Mouse (Mus musculus) ovary, adult 18-20 months (tissue): Measurements from ENCODE around the gene S100a6.

Source experiments
- DNase-seq: peaks from one replicate; pipeline ENCODE4 v3.0.0; 2022; ENCODE audit warnings: low spot score, mixed read lengths

The S100a6 gene

DNA sequence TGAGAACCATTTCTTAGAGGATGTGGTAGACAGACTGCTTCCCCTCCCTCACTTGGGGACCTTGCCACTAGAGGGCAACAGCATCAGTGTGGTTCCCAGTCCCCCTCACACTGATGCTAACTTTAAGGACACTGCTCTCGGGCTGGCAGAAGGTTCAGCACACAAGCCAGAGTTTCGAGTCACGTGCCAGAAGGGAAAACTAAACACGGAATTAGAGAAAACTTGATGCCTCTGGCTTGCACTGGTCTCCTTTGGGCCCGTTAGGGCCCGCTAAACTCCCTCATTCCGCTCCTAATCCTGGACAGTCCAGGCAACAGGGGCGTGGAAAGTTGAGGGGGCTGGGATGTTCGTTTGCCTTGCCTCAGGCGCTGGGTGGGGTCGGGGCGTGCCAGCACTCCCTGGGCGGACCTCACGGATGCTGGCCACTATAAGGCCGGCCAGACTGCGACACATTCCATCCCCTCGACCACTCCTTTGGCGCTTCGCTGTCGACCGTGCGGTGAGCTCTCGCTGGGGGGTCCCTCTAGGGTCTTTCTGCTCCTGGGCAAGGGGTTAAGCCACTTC, at the start of gene S100a6:
TSS of gene S100a6 (plus strand) at position 155 of the 564 bp plus-strand sequence.
- DNase-seq: no peak

DNA sequence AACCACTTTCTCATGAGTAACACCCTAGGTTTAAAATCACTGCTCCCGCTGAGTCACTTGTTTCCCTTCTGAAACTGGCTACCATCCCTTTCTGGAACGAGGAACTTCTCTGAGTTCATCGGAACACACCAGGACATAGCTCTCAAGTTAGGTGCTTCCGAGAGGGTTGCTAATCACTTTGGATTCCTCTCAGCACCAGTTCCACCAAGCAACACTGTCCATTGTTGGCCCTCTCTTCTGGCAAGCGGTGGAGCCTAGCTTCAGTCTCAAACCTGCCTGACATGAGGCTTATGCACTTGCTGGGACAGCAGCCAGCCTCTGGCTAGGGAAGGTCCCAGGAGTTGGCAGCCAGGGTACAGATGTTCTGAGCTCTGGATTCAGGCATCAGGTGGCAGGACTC, 38.0 kb upstream of the S100a6 start:
- DNase-seq: no peak

DNA sequence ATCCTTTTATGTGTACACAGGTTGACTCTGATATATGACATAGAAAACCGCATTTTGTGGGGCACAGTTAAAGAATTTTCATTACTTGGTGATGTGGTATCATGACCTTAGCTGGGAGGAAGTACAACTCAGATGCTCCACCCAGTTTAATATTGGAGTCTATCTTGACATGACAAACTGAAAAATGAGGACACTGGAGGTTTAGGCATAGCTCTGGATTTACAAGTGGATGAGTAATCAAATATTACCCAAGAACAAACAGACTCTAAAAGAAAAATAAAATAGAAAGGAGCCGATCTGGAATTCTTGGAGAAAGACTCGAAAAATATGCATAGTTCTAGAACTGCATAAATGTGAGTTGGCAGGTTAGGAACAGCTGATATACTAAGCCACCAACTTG, 37.4 kb upstream of the S100a6 start:
- DNase-seq: no peak

DNA sequence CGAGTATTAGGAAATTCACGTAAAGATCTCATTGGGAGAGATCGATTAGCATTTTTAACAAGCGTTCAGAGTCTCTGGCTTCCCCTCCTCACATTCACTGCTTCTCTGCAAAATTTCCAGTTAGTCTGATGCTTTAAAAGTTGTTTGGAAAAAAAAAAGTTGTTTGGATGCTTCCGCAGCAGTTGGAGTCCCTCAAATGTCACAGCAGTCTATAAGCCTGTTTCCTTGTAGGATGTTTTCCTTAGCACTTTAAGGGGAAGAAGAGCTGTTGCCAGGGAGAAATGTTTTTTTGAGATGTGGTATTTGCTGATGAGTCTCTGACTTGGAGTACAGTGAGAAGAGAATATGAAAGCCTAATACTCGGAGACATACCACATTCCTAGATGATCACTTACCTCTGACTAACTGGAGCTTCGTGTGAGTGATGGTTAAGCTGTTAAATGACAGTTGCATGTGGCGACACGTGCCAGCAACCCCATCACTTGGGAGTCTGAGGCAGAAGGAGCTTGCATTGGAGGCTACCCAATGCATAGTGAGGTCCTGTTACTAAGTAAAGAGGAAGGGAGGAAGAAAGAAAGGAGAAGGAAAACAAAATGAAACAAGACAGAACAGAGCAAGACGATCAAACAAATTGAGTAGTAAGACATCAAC, 36.2 kb upstream of the S100a6 start:
- no peak for DNase-seq

DNA sequence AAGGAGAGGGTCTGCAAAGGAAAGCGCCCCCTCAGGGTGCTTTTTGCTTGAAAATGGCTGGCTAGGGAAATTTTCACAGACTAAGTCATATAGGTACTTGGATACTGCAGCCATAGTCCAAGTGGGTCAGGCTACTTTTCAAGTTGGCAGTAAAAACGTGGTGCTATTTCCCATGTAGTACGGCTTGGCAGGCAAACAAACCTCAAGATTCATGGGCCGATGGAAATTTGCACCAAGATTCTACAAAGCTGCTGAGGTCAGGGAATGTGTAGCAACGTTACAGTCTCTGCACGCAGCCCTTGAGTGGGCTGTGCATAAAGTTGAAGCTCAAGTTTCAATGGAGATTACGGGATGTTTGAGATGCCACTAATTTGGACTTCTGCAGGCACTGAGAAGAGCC, 33.2 kb upstream of the S100a6 start:
- no peak for DNase-seq

DNA sequence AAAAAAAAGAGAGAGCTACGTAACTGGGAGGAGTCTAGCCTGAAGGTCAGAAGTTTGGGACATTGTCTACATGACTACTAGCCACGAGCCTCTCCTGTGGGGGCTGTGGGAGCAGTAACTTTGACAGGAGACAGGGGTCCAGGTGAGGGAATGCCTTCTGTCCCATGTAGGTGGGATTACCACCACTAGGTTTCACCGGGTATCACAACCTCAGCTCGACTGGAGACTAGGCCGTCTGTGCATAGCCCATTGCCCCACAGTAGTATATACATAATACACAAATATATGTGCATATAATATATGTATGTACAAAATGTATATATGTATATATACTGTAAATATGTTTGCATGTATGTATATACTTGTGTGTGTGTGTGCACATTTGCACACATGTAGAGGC, 31.5 kb upstream of the S100a6 start:
- DNase-seq: no peak

DNA sequence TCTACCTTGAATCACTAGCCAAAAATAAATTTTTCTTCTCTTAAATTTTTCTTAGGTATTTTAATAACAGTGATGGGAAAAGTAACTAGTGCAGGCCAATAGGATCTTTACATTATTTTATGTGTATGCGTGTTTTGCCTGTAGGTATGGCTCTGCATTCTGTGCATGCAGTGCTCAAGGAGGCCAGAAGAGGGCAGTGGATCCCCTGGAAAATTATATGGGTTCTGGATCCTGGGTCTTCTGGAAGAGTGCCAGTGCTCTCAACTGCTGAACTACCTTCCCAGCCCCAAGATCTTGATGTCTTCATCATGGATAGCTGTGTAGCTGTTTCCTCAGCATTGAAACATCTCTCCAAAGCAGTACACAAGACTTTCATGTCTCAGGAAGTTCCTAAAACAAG, 30.5 kb upstream of the S100a6 start:
- DNase-seq: no peak

DNA sequence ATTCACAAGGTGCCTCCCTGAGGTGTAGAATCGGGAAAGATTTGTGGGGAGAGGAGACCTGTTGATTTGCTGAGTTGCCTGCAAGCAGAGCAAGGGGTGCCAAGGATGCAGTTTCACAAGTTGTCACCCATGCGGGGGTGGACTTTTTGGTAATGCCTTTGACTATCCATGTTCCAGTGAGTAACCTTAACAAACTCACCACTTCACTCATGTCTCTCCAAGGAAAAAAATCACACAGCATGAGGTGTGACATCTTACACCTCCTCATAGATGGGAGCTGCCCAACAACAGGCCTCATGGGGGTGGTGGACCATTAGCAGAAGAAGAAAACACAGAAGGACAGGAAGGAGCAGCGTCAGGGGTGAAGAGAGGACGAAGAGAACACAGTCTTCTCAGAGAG, 30.1 kb upstream of the S100a6 start:
- DNase-seq: no peak

DNA sequence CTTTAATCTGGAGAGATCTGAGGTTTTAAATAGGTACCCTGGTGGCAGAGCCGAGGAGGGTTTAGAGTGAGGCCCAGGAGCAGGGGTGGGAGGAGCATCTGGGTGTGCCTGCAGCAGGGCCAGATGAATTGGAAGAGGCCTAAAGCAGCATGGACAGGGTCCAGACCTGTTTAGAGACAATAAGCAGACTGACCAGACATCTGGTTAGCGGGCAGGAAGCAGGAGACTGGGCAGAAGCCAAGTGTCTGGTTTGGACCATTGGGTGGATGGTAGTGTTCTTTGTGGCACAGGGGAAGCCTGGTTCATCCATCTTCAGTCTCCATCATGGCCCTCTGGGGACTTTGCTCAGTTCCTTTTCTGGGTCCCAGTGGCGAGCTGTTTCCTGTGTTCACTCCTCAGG, 28.8 kb upstream of the S100a6 start:
- DNase-seq: no peak

DNA sequence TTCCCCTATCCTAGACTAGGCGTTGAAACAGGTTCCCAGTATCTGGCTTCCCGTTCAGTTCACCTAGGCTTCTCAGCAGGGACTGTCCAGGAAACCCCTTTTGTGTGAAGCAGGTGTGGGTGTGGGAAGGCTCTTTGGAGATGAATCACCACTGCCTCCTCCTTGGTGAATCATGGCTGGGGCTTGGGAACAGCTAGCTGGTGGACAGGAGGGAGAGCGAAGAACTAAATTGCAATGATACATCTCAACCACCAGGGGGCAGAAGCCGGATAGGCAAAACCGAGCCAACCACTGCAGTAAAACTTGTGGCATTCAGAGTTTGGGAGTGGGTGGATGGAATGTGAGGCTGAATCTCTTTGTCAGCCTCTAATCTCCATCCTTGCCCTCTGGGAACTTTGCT, 27.1 kb upstream of the S100a6 start:
- DNase-seq: peak; percentile 44

DNA sequence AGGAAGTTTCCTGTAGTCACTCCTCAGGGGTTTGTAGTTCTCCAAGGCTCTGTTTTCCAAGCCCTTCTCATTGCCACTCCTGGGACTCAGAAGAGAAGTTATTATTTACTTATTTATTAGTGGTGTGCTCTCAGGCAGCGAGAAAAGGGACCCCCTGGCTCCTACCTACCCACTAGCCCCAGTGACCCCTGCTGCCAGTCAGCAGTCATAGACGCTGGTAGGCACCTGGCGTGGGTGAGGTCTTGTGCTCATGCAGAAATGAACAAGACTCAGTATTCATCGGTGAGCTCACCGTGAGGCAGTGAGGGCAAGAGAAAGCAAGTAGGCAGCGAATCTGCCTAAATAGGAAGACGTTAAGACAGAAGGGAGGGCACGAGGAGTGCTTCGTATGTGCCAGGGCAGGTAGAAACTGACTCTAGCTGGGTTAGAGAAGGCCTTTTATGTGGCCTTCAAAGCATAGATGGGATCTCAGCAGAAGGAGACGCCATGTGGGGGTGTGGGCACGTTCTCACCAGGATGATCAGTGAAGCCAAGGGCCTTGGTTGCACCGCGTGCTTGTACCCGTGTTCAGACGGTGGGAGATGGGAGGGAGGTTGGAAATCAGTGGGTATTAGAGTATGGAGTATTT, 26.6 kb upstream of the S100a6 start:
- DNase-seq: no peak

DNA sequence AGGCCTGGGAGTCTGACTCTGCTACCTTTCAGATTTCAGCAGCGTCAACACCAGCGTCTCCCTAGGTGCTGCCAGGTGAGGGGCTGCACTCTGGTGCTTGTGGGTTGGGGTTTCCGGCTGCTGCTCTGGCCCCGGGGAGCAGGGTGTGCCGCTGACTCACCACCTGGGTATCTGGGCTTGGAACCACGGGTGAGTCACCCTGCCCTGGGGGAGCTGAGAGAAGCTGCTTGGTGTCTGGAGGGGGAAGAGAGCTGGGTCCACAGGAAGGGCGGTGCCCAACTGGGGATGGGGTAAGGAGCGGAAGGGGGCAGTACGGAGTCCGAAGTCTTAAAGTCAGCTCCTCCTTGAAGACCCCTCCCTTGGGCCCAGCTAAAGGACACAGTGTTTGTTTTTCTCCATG, 25.8 kb upstream of the S100a6 start:
- DNase-seq: peak; percentile 76

DNA sequence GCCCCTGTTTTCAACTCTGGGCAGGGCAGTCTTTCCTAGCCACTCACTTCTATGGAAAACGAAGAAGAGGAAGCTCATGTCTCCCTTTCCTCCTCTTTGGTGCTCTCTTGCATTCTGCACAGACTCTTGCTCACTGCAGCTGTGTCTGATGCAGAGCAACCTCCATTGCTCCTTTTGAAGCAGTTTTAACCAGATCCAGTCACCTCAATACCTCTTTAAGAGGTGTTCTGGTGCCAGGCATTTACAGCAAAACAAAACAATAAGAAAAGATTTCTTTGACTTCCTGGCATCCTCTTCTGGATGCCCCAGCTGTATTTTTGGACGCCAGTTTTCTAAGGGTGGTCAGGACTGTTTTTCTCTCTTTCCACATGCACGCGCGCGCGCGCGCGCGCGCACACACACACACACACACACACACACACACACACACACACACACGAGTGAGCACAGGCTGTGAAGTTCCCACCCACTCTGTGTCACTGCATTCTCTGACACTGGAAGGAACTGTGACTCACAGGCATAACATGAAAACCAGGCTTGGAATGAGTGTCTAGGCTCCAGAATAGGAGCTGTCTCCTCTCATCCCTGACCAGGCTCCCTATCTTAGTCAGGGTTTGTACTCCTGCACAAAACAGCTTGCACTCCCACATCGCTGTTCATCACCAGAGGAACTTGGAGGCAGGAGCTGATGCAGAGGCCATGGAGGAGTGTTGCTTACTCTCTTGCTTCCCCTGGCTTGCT, 25.2 kb upstream of the S100a6 start:
- DNase-seq: no peak

DNA sequence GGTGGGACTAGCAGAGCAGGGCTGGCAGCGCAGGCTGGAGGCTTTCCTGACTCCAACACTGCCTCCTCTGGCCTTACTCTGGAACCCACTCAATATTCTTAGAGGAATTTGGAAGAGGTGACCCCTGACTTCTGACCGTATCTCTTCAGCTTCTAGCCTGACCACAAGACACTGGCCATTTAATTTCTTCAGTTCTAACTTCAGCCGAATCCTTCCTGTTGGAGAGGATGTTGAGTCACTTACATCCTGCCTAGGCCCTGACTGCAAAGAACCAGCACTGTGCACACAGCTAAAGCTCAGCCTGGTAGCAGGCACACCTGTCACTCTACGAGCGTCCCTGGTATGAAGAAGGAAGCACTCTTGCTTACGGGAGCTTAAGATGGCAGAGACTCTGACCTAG, 23.3 kb upstream of the S100a6 start:
- DNase-seq: no peak

DNA sequence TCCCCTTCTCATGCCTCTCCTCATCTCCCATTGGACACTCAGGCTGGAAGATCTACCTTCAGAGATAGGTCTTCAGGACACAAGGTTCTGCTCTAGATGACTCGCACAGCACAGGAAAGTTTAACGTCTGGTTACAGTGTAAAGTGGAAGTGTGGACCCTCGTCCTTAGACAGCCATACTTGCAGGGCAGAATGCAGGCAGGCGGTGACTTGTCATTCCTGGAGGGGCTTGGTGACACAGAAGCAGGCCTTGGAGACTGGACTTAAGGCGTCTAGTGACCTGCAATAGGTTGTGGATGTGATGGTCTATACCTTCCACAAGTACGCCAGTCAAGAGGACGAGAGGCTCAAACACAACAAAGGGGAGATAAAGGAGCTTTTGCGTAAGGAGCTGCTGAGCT, 22.7 kb upstream of the S100a6 start, which contains the start of gene S100a2:
TSS of gene S100a2 (plus strand) at position 301 of the 400 bp plus-strand sequence.
- DNase-seq: no peak

DNA sequence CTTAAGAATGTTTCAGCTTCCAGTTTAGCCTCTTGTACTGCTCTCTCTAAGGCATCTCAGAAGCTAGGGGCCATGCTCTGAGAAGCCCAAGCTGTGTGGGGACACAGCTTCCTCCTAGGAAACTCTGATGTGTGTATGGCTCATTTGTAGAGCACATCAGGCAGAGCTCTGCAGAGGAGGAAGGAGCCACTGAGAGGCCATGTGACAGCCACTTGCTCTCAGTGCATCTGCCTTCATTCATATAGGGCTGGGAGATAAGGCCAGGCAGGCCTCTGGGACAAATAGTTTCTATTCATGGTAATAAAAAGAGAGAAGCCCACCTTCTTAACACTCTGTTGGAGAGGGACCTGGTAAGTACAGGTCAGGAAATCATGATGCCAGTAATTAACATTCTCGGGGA, 18.2 kb upstream of the S100a6 start:
- DNase-seq: no peak

DNA sequence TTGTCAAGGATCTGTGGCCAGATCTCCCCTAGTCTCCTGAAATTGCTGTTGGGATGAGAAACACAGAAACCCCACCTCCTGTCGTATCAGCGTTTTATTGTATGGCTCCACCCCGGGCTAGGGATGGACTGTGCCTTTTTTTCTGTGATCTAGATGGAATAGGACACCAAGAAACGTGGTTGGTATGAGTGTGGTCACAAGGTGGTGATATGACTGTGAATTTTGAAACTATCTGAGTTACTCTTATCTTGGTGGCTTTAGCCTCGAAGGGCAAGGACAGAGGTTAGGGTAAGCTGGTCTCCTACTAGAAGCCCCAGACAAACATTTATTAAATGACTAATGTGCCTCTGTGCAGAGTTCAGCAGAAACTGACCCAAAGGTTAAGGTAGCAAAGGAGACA, 17.1 kb upstream of the S100a6 start:
- DNase-seq: no peak

DNA sequence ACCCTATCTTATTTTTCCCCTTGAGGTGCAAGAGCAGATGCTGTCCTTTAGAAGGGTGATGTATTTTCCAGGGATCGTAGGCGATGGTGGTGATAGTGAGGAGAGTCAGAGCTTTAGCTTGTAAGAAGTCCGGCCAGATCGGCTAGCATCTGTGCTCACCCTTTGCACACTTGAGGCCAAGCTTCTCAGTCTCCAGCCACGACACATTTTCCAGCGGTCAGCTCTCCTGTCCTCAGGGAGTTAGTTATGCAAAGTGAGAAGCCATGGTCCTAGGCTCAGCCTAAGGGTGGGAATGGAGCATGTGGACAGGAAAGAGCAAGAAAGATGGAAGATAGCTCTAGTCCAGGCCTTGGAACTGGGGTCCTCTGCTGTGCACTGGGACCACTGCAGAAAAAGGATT, 15.9 kb upstream of the S100a6 start:
- no peak for DNase-seq

DNA sequence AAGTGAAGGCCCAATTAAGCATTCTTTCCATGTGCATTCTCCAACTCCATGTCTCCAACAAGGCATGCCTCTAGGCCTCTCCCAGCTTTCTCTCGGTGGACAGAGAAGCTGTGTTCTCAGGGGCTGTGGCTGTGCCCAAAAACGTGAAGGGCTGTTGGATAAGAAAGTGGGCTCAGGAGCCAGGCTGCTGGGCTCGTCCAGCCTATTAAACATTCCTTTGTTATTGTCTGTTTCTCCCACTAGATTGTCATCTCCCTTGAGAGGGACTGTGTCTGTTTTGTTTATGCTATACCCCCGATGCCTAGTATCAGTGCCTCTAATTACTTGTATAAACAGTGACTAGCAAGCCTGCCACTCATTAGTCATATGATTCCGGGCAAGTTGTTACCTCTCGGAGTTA, 14.9 kb upstream of the S100a6 start:
- no peak for DNase-seq

DNA sequence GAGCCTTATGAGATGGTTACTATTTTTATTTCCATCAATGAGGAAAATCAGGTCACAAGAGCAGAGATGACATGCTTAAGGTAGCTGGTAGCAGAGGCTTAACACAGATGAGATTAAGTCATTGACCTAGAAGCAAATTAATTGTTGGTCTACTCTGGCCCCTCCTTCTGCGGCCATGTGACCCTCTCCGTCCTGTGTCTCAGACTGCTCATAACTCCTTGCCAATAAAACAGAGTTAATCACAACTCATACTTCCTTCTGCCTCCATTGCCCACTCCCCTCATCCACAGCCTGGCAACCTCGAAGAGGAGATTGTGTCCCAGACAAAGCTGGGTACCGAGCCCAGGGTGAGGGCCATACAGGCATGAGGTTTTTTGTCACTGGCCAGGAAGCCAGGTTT, 14.5 kb upstream of the S100a6 start:
- no peak for DNase-seq

DNA sequence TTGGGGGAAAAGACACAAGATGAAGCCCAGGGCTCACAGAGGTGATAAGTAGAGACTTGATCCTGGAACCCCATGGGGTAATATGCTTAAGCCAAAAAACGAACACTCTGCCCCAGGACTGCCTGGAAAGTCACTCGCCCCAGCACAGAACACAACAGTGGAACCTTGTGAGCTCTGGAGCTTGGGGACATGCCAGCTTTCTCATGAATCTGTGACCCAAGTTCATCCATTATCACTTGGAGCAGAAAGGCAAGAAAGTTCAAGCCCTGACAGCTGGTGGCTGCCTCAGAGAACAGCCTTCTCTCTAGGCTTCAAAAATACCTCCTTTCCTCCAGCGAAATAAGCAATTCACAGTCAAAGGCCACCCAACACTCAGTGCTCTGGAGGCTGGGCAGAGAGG, 13.3 kb upstream of the S100a6 start:
- no peak for DNase-seq

DNA sequence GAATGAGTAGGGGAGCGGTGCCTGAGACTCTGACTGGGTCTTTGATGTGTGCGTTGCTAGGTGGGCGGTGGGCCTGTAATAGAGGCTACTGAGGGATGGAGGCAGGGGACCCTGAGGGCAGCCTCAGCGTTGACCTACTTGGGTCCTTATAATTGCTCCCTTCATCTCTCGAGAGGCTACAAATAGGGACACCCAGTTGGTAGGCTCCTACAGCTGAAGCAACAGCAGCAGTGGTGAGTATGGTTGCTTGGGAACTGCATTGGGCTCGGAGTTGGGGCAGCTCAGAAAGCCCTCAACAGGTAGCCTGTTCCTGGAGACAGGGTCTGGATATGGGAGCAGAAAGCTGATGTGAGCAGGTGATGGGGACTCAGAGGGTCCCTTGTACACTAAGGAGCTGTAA, 12.6 kb upstream of the S100a6 start:
- DNase-seq: no peak
